Mouse (Mus musculus): ENCODE data around the gene Frmd6. TPM values are rescaled to one million over a fixed set of nuclear protein-coding genes. Genes with fewer than 3 reads are reported as not detected.

The Frmd6 gene
- 3.0 and 4.7 TPM in 2 replicates for polyA plus RNA-seq (2015; fragmentation: Nextera tagmentation; extraction: Ambion mirVana)

DNA sequence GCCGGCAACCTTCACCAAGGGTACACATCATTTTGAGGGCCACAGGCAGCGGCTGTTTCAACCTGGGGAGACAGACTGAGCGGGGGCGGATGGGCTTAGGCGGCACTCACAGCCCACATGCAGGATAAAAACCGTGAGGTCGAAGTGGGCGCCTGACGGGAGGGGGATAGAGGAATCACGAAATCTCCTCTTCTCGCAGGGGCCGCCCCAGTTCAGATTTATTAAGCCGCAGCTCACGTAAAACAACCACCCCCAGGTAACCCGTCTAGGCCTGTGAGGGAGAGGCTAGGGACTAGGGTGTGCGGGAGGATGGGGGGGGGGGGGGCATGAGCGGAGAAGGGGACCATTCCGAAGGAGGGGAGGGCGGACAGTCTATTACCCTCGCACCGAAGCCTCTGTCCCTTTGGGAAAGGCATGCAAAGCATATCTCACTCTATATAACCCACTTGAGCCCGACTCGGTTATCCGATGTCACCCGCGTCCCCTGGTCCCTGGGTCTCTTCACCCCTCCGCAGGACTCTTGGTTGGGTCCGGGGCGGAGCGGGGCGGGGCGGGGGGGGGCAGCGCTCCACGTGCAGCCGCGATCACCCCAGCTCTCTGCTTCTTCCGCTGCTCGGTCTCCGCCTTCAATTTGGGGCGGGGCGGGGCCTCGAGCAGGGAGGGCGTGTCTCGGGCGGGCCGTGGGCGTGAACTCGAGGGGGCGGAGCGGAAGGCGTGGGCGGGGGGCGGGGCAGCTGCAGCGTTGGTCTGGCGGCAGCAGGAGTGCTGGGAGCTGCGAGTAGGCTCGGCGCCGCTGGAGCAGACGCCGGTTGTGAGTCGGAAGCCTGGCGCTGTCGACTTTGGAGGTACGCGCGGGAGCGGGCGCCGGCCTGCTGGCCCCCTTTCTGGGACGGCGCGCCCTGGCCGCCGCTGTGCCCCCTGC lies at the start of gene Frmd6:
Gene Frmd6, plus strand, starts transcription at position 786 of the 922 bp plus-strand sequence.
- under 1% methylated on average over 71 of the region's 75 CpGs for WGBS (ENCODE audit: insufficient replicate concordance)
- H3K9ac ChIP-seq: peak within 1 kb of the TSS; percentile 84
- H3K4me1 ChIP-seq (replicated peaks): peaks cover 36% of the 10 kb centered on the region
- peak; percentile 88 for ATAC-seq (ENCODE audit: low read depth)
- H3K27ac ChIP-seq: peak within 1 kb of the TSS; percentile 88
- peaks cover 9% of the 10 kb centered on the region for H3K27me3 ChIP-seq
- H3K4me3 ChIP-seq (replicated peaks): peak within 1 kb of the TSS; percentile 74
- H3K4me2 ChIP-seq: peak within 1 kb of the TSS; percentile 97
- H3K9me3 ChIP-seq (replicated peaks): no peaks in the 10 kb centered on the region
- DNase-seq: peak; percentile 82
- H3K36me3 ChIP-seq: no peaks in the 10 kb centered on the region

DNA sequence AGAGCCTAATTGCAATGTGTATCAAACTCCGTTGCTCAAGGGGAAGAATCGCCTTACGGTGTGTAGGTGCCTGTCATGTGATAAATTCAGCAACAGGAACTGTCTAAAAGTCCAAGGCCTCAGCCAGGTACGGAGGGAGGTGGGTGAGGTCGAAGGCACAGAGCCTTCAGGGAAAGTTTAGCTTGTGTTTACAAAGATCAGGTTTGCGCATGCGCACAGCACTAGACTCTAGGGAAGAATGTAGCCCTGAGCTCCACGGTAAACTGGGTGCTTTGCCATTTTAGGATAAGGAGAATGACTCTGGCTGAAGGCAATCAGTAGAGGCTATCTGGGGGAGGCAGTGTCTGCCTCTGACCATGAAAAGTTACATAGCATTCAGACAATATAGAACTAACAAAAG lies 49.7 kb upstream of the Frmd6 start:
- H3K4me3 ChIP-seq (replicated peaks): no peak overlapping the region
- ATAC-seq (ENCODE audit: low read depth) (no peak), DNase-seq (no peak)
- H3K36me3 ChIP-seq: no peaks in the 10 kb centered on the region
- 64% methylated on average over 8 of the region's 8 CpGs for WGBS (ENCODE audit: insufficient replicate concordance)
- H3K27me3 ChIP-seq: no peaks in the 10 kb centered on the region
- H3K27ac ChIP-seq: no peak overlapping the region
- H3K9ac ChIP-seq: no peak overlapping the region
- H3K9me3 ChIP-seq (replicated peaks): no peaks in the 10 kb centered on the region
- no peak overlapping the region for H3K4me2 ChIP-seq
- no peaks in the 10 kb centered on the region for H3K4me1 ChIP-seq (replicated peaks)

DNA sequence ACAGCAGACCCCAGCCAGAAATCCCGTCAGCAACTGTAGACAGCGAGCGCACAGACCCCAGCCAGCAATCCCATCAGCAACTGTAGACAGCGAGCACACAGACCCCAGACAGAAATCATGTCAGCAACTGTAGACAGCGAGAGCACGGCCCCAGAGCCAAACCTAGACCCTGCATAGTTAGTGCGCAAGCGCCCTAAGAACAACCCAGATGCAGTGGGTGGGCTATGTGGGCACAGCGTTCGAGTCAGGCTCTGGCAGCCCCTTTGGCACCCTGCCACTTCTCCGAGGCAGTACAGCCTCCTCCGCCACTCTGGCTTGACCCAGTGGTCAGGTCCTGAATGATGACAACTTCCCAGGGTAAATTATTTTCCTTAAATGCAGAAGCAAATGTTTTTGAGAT lies 48.6 kb upstream of the Frmd6 start:
- ATAC-seq (ENCODE audit: low read depth) (no peak), DNase-seq (no peak)
- 82% methylated on average over 12 of the region's 12 CpGs for WGBS (ENCODE audit: insufficient replicate concordance)
- Histone ChIP-seq H3K9me3 (replicated peaks) (no peaks in the 10 kb centered on the region), H3K9ac (no peak overlapping the region), H3K4me1 (replicated peaks) (no peaks in the 10 kb centered on the region), H3K36me3 (no peaks in the 10 kb centered on the region), H3K4me2 (no peak overlapping the region), H3K27ac (no peak overlapping the region), H3K4me3 (replicated peaks) (no peak overlapping the region), H3K27me3 (no peaks in the 10 kb centered on the region)

DNA sequence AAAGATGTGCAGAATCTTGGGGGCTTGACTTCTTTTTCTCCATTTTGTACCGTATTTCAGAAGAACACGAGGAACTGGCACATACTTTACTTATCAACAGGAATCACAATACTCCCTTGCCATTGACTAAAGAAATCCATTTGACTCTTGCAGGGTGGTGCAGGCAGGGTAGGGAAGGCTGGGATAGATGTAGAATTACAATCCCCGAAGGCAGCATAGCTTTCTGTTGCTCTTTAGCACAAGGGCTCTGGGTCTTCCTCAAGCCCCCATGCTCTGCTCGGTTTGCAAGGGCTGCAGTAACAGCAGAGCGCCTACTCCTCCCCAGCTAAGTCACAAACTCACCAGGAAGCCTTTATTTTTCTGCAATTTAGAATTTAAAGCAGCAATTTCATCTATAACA lies 47.8 kb upstream of the Frmd6 start:
- no peaks in the 10 kb centered on the region for H3K9me3 ChIP-seq (replicated peaks)
- H3K27me3 ChIP-seq: no peaks in the 10 kb centered on the region
- H3K27ac ChIP-seq: no peak overlapping the region
- no peaks in the 10 kb centered on the region for H3K36me3 ChIP-seq
- H3K4me1 ChIP-seq (replicated peaks): no peaks in the 10 kb centered on the region
- no peak overlapping the region for H3K4me3 ChIP-seq (replicated peaks)
- ATAC-seq (ENCODE audit: low read depth) (no peak), DNase-seq (no peak)
- no peak overlapping the region for H3K4me2 ChIP-seq
- WGBS (ENCODE audit: insufficient replicate concordance): 45% methylated on average over 5 of the region's 5 CpGs
- no peak overlapping the region for H3K9ac ChIP-seq

DNA sequence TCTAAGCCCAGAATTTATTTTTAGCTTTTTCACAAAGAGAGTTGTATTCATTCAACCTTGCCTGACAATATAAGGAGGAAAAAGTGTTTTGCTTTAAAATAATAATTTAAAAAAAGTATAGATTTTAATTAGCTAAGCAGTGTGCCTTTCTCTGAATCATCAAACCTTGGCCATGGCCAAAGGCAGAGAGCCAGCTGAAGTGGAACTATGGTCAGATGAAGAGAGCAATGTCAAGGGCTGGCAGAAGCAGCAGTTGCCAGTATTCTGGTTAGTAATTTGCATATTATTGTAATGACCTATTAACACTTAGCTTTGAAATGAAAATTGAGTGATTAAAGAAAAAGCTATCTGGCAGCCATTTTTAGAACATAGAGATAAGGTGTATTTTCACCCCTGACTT lies 47.4 kb upstream of the Frmd6 start:
- ATAC-seq (ENCODE audit: low read depth): no peak
- no peaks in the 10 kb centered on the region for H3K9me3 ChIP-seq (replicated peaks)
- H3K36me3 ChIP-seq: no peaks in the 10 kb centered on the region
- no peak overlapping the region for H3K27ac ChIP-seq
- no peaks in the 10 kb centered on the region for H3K27me3 ChIP-seq
- no peak overlapping the region for H3K4me3 ChIP-seq (replicated peaks)
- H3K4me2 ChIP-seq: no peak overlapping the region
- DNase-seq: no peak
- H3K4me1 ChIP-seq (replicated peaks): no peaks in the 10 kb centered on the region
- no peak overlapping the region for H3K9ac ChIP-seq

DNA sequence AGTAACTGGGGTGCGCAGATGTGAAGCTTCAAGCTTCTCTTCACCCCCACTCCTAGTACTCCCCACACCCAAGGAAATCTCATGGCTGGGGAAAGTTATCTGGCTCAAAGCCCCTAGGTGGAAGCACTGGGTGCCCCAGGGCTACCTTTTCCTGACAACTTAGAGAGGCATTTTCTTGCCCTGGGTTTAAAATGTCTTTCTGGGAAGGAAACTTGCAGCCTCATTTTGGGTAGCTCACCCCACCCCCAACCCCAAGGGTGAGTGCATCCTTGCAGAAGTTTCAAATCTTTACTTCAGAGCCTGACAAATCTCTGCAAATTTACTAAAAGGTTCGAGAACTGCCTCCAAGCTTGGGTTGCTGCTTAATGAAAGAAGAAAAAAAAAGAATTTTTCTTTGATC lies 47.0 kb upstream of the Frmd6 start:
- DNase-seq: no peak
- no peaks in the 10 kb centered on the region for H3K36me3 ChIP-seq
- 49% methylated on average over 2 of the region's 2 CpGs for WGBS (ENCODE audit: insufficient replicate concordance)

DNA sequence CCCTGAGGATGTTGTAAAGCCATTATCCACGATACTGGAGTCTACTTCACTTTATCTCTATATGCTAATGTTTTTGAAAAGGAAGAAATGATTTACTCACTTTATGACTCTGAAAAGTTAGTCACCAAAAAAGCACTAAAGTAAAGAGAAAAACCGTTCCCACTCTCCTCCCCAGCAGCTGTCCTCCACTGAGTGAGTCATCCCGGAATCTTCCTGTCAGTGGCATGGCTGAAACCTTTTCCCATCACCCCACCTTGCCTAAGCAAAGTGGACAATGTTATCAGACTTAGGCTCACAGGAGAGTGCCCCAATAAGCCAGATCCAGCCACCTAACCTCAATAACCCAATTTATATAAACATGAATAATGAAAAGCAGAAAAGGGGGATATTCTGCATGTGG lies 46.6 kb upstream of the Frmd6 start:
- Histone ChIP-seq H3K9me3 (replicated peaks) (no peaks in the 10 kb centered on the region), H3K36me3 (no peaks in the 10 kb centered on the region), H3K4me1 (replicated peaks) (peaks cover 4% of the 10 kb centered on the region; the same call in 1 of the 2 replicates), H3K4me3 (replicated peaks) (no peak overlapping the region), H3K27me3 (peaks cover 7% of the 10 kb centered on the region; the same call in 1 of the 2 replicates), H3K27ac (no peak overlapping the region), H3K4me2 (no peak overlapping the region), H3K9ac (no peak overlapping the region)
- DNase-seq (no peak), ATAC-seq (ENCODE audit: low read depth) (no peak)
- WGBS (ENCODE audit: insufficient replicate concordance): 34% methylated on average over 3 of the region's 3 CpGs

More for the DNA sequence above, 47.0 kb upstream of the Frmd6 start:
- 0 out of 2 replicates have a peak, but pooled peaks cover 3% of the 10 kb centered on the region for H3K27me3 ChIP-seq
- no peak overlapping the region for H3K4me2 ChIP-seq
- no peaks in the 10 kb centered on the region for H3K4me1 ChIP-seq (replicated peaks)
- H3K4me3 ChIP-seq (replicated peaks): no peak overlapping the region
- no peak overlapping the region for H3K27ac ChIP-seq
- no peak overlapping the region for H3K9ac ChIP-seq
- no peaks in the 10 kb centered on the region for H3K9me3 ChIP-seq (replicated peaks)
- no peak for ATAC-seq (ENCODE audit: low read depth)

DNA sequence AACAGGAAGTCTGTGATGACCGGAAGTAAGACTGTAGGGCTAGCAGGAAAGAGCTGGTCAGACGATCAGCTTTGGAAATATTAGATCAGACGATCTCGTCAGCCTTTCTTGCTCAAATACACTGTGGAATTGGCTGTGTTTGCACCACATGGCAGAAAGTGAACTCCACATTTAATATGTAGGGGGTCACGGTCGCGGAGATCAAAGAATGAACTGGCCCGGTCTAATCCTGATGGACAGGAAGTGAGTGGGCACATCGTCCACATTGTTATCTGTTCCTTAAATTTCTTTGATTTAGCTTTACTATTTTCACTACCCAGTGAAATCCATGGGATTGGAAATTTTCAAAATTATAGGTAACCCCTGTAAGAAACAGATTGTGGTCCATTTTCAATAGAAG lies 42.3 kb upstream of the Frmd6 start:
- Histone ChIP-seq H3K9ac (no peak overlapping the region), H3K27me3 (peaks cover 15% of the 10 kb centered on the region), H3K27ac (no peak overlapping the region), H3K4me3 (replicated peaks) (no peak overlapping the region), H3K4me1 (replicated peaks) (peaks cover 4% of the 10 kb centered on the region; the same call in 1 of the 2 replicates), H3K4me2 (no peak overlapping the region), H3K9me3 (replicated peaks) (no peaks in the 10 kb centered on the region), H3K36me3 (no peaks in the 10 kb centered on the region)
- 32% methylated on average over 9 of the region's 9 CpGs for WGBS (ENCODE audit: insufficient replicate concordance)
- DNase-seq: no peak
- ATAC-seq (ENCODE audit: low read depth): no peak

DNA sequence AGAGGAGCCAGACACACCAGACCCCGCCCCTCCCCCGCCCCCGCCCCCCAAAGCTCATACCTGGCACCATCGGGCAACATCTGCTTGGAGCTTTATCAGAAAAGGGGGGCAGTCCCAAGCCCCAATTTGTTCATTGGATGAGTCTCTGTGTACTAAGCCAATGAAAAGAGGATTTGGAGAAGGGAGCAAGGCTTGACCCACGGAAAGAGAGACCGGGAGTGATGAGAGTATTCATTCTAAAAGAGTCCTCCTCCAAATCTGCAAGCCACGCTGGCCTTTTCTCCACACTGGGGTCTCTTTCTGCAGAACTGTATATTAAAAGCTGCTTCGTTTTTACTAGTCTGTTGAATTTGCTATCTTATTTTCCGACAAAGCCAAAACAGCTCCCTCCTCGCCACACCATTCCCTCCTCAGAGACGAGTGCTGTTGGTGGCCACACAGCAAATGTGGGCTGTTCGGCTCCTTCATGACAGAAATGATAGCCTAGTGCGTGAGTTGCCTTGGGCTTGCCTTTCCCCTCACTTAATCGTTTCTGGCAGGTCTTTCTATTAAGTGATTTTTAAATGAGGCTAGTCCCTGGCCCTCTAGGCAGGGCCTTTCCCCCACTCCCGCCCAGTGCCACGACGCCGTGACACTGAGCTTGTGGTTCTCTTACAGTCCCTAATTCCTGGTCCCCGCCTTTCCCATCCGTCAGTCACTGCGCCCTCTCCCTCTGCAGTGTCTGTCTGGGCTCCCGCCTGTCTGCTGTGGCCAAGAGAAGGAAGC lies 41.7 kb upstream of the Frmd6 start:
- ATAC-seq (ENCODE audit: low read depth) (no peak), DNase-seq (no peak)
- peaks cover 15% of the 10 kb centered on the region for H3K27me3 ChIP-seq
- H3K27ac ChIP-seq: no peak overlapping the region
- WGBS (ENCODE audit: insufficient replicate concordance): 19% methylated on average over 22 of the region's 22 CpGs
- H3K9me3 ChIP-seq (replicated peaks): no peaks in the 10 kb centered on the region
- H3K4me3 ChIP-seq (replicated peaks): no peak overlapping the region
- H3K4me2 ChIP-seq: no peak overlapping the region
- no peaks in the 10 kb centered on the region for H3K36me3 ChIP-seq
- no peak overlapping the region for H3K9ac ChIP-seq
- H3K4me1 ChIP-seq (replicated peaks): peaks cover 4% of the 10 kb centered on the region; the same call in 1 of the 2 replicates

DNA sequence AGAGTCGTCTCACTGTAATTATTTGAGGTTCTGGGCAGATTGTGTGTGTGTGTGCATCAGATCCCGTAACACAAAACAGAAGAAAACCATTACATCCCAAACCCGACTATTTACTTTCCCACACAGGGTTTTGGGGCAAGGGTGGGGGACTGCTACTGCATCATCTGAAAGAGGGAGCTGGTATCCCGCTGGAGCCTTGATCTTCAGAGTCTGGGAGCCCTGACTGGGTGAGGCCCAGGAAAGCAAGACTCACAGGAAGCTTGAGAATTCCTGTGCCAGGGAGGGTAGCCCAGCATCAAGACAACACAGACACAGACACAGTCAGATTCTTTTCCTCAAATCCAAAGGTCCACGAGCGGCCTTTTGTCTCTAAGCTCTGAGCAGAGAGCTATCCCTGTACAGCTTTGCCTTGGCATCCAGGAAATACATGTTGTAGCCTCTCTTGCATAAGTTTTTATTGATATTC lies 41.0 kb upstream of the Frmd6 start:
- no peak for ATAC-seq (ENCODE audit: low read depth)
- DNase-seq: no peak
- Histone ChIP-seq H3K36me3 (no peaks in the 10 kb centered on the region), H3K9me3 (replicated peaks) (no peaks in the 10 kb centered on the region), H3K4me2 (no peak overlapping the region), H3K27ac (no peak overlapping the region), H3K27me3 (peaks cover 15% of the 10 kb centered on the region), H3K4me1 (replicated peaks) (peaks cover 4% of the 10 kb centered on the region; the same call in 1 of the 2 replicates), H3K9ac (no peak overlapping the region), H3K4me3 (replicated peaks) (no peak overlapping the region)
- 31% methylated on average over 6 of the region's 6 CpGs for WGBS (ENCODE audit: insufficient replicate concordance)

DNA sequence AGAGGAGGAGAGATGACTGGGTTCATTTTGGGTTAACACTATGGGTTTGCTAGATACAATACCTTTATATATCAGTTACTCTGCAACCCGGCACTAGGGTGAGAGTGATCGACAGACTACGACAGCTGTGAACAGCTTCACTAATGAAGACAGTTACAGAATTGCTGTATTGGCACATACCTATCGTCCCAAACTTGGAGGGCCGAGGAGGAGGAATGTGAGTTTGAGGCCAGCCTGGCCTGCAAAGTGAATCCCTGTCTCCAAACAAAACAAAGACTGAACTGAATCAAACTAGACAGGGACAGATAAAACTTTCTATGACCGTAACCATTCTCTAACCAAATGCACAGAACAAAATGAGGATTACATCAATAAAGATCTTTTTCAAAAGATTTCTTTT lies 36.0 kb upstream of the Frmd6 start:
- Histone ChIP-seq H3K27ac (no peak overlapping the region), H3K36me3 (no peaks in the 10 kb centered on the region), H3K9ac (no peak overlapping the region), H3K4me2 (no peak overlapping the region), H3K4me3 (replicated peaks) (no peak overlapping the region), H3K4me1 (replicated peaks) (no peaks in the 10 kb centered on the region), H3K27me3 (peaks cover 2% of the 10 kb centered on the region), H3K9me3 (replicated peaks) (no peaks in the 10 kb centered on the region)
- 72% methylated on average over 6 of the region's 6 CpGs for WGBS (ENCODE audit: insufficient replicate concordance)
- DNase-seq (no peak), ATAC-seq (ENCODE audit: low read depth) (no peak)

Measured in liver, embryonic 13.5 days (tissue).